Mouse (Mus musculus) gonadal fat pad, adult 2 months (tissue): ENCODE results near the gene Acp6. TPM values are rescaled to one million over a fixed set of nuclear protein-coding genes. Genes with fewer than 3 reads are reported as not detected.
"Not testable (repeated sequence)": the region's sequence is repeated elsewhere in the genome, so short reads cannot be mapped to it uniquely, and the experiment has no call there.

ENCODE experiments used
- DNase-seq: peaks from one replicate; pipeline ENCODE4 v3.0.0-alpha.2; 2012; ENCODE audit warnings: low read depth
- polyA plus RNA-seq: library from polyadenylated mRNA; depleted of rRNA; stranded (reverse); fragments of >200 nt; gene quantifications from 2 replicates; pipeline ENCODE4 v1.2.3, GENCODE M21; 2012; rRNA removed

Acp6 gene
- polyA plus RNA-seq = 43.0 and 43.9 TPM in 2 replicates

DNA sequence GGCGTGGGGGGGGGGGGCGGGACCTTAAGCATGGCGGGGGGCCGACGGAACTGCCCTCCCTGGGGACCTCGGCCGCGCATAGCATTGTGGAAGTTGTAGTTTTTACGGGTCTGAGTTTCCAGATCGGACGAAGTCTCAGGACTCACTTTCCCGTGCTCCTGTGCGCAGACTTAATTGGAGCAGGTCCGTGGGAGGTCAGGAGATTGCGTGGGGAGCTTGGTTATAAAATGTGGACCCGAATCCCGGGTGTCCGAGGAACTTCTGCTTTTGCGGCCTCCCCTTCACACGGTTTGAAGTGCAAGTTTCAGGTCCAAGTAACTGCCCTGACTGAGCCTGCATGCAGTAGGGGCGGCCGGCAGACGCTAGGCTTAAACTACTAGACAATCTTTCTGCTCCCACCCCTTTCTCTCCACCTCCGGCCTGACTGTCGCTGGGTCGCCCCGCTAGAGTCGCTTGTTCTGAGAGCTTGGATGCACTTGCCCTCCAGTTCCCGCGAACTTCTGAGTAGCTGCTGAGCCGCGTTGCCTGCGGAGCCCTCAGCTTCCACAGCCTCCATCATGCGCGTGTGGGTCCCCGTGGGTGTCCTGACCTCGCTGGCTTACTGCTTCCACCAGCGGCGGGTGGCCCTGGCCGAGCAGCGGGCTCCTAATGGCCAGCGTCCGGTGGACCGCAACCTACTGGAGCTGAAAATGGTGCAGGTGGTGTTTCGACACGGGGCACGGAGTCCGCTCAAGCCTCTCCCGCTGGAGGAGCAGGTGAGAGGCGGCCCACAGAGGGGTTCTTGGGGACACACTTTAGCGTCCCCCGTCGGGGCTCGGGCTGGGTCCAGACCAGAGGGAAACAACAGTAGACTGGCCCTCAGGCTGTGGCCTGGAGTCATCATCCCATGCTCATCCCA, at the start of gene Acp6:
TSS of gene Acp6 (plus strand) at position 167 of the 898 bp plus-strand sequence.
- no peak for DNase-seq

- DNase-seq = no peak
These were observed 41.1 kb upstream of the Acp6 start for GRCm38 (mm10) chr3:97117511-97117910.

- DNase-seq = no peak
These were observed 40.3 kb upstream of the Acp6 start for GRCm38 (mm10) chr3:97118313-97118712.

DNA sequence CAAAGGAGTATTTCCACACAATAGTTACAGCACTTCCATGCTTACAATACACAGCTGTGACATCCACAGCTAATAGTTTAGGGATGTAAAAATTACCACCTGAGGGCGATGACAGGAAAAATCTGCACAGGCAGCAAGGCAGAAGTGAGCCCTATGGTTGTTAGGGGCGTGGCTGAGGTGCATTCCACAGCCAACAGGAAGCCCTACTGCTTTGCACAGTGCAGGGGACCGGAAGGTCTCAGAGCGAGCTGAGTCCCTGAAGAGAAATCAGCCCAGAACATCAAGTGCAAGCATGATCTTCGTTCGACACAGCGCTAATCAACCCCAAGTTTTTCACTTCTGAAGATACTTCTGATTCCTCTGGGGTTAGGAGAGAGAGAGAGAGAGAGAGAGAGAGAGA, 34.4 kb upstream of the Acp6 start:
- DNase-seq = no peak

GRCm38 (mm10) chr3:97129410-97129809, 29.2 kb upstream of the Acp6 start:
- no peak for DNase-seq

DNA sequence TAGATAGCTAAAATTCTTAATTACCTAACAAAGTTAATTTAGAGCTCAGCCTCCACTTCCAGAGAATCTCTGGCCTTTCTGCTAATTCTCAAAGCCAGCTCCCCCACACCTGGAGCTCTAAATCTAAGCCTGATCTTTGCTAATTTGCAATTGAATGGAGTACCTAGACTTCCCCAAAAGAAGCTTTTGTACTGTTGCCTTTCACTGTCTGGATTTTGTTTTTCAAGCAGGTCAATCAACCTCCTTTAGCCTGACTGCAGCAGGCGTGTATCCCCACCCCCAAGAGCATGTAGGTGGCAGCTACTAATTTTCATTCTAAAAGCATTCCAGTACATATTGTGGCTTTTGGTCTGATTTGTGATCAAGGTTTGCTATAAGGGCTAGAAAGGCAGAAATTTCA, 20.9 kb upstream of the Acp6 start:
- DNase-seq = not testable (repeated sequence)

- DNase-seq = no peak
These were observed 7.5 kb upstream of the Acp6 start for GRCm38 (mm10) chr3:97151092-97151491.

DNA sequence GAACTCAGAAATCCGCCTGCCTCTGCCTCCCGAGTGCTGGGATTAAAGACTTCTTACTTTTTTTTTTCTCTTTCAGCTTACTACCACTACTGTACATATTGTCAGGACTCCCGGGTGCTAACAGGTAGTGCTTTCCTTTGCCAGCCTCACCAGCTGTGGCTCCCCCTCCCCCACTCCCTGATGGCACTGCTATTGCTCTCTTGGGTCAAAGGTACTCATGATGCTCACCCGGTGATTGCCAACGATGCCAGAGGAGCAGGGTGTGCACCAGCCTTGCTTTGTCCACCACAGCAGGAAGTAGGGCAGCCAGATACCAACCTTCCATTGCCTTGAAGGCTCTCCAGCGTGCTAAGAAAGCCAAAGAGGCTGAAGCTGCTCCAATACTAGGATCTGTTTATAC, 2.1 kb upstream of the Acp6 start:
- no peak for DNase-seq

- no peak for DNase-seq
These were observed 1.3 kb upstream of the Acp6 start for GRCm38 (mm10) chr3:97157308-97157707.

DNA sequence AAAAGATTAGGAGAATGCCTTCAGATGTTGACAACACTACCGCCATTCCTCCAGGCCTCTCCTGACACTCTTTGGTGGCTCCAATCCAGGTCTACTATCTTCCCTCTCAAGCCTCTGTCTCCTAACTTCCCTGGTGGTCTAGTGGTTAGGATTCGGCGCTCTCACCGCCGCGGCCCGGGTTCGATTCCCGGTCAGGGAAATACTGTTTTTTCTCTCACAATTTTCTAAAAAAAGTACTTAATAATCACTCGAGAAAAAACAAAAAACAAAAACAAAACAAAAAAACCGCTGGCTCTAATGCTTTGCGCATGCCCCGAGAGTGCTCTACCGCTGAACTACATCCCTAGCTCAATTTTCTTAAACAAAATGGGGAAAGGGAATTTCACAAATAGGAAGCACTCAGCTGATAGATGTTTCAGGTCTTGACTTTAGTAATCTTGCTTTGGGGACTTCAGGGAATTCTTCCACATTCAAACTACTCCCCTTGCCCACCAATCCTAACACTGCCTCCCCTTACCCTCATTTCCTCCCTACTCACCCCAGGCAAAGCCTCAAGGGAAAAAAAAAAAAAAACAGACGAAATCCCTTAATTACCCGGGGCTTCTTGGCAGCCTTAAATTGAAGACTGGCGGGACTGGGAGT, 498 bp upstream of the Acp6 start:
- no peak for DNase-seq

DNA sequence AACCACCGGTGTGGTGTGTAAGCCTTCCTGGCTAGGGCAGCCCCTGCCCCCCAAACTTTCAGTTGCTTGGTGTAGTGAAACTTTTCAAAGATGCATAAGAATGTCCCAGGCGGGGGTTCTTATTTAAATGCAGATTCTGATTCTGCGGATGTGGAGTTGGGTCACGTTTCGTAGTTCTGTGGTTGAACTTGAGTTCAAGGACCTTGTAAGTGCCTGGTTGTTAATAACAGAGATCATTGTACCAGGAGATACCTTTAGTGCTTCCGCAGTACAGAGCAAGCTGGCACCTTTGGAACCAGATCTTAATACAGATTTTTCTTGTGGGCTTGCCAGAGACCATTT, 903 bp downstream of the Acp6 start:
- DNase-seq = no peak

DNA sequence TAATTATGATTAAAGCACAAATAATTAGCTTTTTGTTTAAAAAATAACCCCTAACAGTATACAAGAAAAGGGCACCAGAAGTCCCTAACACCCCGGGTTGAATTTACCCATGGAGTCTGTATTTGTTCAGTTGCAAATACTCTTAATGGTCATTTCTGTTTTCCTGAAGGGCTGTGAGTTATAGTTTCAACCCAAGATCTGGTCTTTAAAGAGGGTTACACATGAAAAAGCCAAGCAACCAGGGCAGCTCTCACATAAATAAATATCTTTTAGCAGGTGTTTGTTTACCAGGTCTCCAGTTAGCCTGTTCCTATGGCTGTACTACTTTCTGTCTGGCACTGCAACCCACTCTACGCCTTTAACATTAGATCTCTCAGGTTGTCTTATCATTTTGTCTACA, 1.4 kb downstream of the Acp6 start:
- no peak for DNase-seq

DNA sequence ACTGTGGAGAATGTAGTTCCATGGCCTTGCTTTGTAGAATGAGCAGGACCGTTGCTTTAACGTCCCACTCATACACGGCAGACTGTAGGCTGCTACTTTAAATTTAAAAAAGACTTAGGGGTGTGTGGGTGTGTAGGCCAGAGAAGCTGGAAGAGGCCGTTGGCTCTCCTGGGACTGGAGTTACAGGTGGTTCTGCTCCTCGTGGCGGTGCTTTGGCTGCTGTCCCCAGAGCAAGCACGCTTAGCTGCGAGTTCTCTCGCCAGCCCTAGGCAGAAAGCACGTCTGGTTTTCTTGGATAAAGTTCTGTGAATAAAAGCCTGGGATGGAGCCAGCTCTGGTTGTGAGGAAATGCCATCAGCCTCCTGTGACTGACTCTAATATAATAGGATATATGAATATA, 2.3 kb downstream of the Acp6 start:
- peak; percentile 88 for DNase-seq

DNA sequence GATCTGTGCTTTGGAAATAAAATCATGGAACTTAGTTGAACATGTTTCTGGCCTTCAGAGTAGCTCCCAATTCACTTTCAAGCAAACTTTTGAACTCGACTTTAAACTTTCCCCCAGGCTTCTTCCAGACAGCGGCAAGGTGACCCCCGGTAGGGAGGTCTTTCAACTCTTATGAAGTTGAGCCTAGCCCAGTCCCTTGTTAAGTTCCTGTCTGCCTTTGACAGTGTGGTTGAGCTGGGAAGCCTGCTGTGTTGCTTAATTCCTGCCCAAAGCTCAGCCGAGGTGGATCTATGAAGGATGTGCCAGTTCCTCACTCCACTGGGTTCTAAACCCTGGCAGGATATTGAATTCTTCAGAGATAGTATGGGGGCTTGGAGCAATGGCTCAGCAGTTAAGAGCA, 3.2 kb downstream of the Acp6 start:
- DNase-seq = no peak

DNA sequence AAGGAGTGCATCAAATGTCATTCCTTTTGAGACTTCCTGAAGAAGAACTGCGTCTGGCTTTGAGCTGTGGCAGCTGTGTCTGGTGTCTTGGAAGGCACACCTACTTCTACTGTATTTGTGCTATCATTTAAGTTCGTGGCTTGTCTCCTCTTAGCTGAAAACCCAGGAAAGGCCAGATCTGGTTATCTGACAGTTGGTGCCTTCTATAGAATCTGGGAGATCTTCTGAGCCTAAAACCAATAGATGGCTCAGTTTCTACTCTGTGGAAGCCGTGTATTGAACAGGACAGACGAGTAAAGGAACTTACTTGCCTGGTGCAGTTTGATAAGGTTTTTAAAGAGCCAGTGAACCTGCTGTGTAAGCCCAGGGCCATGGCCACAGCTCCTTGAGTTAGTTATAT, 5.9 kb downstream of the Acp6 start:
- no peak for DNase-seq

DNA sequence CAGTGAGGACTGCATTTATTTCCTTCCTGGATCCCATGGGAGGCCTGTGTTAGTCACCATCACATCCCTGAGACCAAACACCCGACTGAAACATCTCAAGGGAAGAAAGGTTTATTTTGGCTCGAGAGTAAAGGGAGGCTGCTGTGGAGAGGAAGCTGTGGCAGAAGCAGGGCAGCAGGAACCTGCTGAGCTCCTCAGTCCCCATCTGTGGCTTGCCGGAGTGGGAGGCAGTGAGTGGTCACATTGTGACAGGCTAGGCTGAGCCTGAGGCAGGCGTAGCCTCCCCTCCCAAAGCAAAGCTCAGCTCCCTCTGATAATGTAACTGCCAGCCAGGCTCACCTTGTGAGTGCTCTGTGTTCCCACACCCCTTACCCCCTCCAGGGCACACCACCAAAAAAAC, 8.5 kb downstream of the Acp6 start:
- DNase-seq = no peak

GRCm38 (mm10) chr3:97171531-97171930, 13.0 kb downstream of the Acp6 start:
- no peak for DNase-seq

DNA sequence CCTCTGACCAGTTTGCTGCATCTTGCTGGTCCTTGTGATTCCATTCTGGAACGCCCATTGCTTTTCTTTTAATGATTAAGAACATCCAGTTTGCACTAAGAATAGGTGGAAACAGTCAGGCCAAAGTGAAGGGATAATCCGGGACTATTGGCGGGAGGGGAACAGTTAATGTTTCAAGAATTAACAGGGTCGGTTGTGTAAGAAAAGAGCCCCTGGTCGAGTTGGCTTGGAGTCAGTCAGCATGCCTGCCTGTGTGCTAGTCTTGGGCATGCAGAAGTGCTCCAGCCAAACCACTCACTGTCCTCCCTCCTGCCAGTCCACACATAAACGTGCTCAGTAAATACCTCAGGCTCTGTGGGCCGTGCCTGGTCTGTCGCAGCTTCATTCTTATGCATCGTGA, 13.7 kb downstream of the Acp6 start:
- DNase-seq = no peak

- DNase-seq = no peak
These were observed 14.1 kb downstream of the Acp6 start for GRCm38 (mm10) chr3:97172632-97173031.

GRCm38 (mm10) chr3:97178885-97179284, 20.3 kb downstream of the Acp6 start:
- no peak for DNase-seq

- no peak for DNase-seq
These were observed 21.9 kb downstream of the Acp6 start for GRCm38 (mm10) chr3:97180527-97180926.

DNA sequence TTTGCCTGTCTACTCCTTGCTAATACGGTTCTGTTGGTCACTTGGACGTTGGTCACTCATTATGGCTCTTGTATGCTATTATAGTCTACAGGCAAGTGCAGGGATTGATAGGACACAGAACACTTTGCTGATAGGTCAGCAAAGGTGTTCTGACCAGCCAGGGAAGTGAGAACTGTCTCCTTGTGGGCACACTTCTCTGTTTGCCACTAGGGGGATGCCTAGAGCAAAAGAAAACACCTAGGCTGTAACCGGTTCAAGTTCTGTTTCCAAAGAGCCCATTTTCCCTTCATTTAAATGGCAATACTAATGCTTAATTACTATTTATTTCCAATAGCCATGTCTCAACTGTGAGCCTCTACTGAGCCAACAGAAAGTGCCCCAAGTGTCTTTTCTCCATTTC, 25.2 kb downstream of the Acp6 start:
- no peak for DNase-seq

DNA sequence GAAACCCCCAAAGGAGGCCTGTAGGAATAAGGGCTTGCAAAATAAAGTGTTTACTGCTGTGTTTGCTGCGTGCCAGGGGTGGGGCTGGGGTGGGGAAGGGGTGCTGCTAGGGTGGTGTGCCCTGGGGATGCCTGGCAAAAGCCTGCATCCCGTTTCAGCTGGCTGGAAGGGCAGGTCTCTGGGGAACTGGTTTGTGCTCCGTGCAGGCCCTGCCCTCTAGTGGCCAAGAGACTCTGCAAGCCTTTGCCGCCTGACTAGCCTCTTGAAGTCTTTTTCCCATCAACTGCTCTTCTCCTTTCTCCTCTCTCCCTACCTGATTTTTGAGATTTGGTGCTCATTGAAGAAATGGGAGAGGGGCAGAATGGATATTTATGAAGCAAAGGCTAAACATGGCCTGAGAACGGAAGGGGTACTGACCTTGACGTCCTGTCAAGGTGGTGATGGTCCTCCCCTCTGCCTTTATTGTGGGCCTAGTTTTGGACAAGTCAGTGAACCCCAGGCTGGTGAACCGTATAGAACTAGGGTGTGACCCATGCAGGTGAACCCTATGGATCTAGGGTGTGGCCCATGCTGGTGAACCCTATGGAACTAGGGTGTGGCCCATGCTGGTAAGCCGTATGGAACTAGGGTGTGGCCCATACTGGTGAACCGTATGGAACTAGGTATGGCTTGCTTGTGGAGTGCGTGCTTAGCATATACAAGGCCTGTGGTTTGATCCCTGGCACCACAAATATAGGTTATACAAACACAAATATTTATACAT, 26.7 kb downstream of the Acp6 start:
- DNase-seq = no peak
